Mouse (Mus musculus): ENCODE results near the gene Macrod2. TPM values are rescaled to one million over a fixed set of nuclear protein-coding genes. Genes with fewer than 3 reads are reported as not detected.

Gene Macrod2
- polyA plus RNA-seq, 1 experiment from 2014 or later: 62.2 TPM

DNA sequence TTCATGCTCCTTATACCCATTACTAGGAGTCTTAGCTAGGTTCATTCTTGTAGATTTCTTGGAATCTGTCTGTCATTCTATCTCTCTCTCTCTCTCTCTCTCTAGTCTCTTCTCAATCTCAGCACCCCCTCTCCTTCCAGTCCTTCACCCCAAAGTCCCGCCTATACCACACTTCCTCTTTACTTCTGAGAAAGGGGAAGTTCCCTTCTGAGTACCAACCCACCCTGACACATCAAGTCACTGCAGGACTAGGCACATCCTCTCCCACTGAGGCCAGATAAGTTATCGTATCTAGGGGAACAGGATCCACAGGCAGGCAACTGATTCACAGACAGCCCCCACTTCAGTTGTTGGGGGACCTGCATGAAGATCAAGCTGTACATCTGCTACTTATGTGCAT, 389.5 kb downstream of the Macrod2 start:
- 90% methylated on average over 2 of the region's 2 CpGs for WGBS
- no peaks in the 10 kb centered on the region for H3K36me3 ChIP-seq (replicated peaks; ENCODE audit: control insufficient read depth, insufficient read depth)
- H3K4me2 ChIP-seq (replicated peaks): no peak overlapping the region
- no peak overlapping the region for H3K27ac ChIP-seq
- ATAC-seq (ENCODE audit: low FRiP score) (no peak), DNase-seq (ENCODE audit: low spot score) (no peak)
- no peaks in the 10 kb centered on the region for H3K4me1 ChIP-seq (replicated peaks; ENCODE audit: control insufficient read depth, insufficient read depth, low read length)
- no peaks in the 10 kb centered on the region for H3K9me3 ChIP-seq (ENCODE audit: control insufficient read depth, low read length)
- no peak overlapping the region for H3K9ac ChIP-seq
- no peak overlapping the region for H3K4me3 ChIP-seq (replicated peaks; ENCODE audit: low read length)
- no peaks in the 10 kb centered on the region for H3K27me3 ChIP-seq (ENCODE audit: control insufficient read depth, insufficient read depth, low read length)

DNA sequence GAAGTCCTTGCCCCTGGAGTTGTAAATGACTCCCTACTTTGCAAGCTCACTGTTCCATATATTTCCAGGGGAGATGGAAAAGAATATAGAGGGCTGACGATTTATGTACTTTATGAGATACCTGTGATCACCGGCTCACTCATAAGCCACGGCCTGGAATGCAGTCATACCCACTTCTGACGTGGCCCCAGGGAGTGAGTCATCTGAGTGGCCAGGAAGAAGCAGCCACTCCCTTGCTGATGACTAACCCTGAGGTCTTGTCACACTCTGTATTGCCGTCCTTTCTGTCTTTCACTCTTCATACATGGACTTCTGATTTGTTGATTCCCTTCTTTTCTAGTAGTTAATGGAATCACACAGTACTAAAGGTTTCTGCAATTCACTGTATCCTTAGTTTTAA, 395.3 kb downstream of the Macrod2 start:
- DNase-seq (ENCODE audit: low spot score) (no peak), ATAC-seq (ENCODE audit: low FRiP score) (no peak)
- Histone ChIP-seq H3K36me3 (replicated peaks; ENCODE audit: control insufficient read depth, insufficient read depth) (no peaks in the 10 kb centered on the region), H3K4me1 (replicated peaks; ENCODE audit: control insufficient read depth, insufficient read depth, low read length) (no peaks in the 10 kb centered on the region), H3K27me3 (ENCODE audit: control insufficient read depth, insufficient read depth, low read length) (no peaks in the 10 kb centered on the region), H3K4me3 (replicated peaks; ENCODE audit: low read length) (no peak overlapping the region), H3K27ac (no peak overlapping the region), H3K9me3 (ENCODE audit: control insufficient read depth, low read length) (no peaks in the 10 kb centered on the region), H3K4me2 (replicated peaks) (no peak overlapping the region), H3K9ac (no peak overlapping the region)
- WGBS: 84% methylated on average over 5 of the region's 5 CpGs

DNA sequence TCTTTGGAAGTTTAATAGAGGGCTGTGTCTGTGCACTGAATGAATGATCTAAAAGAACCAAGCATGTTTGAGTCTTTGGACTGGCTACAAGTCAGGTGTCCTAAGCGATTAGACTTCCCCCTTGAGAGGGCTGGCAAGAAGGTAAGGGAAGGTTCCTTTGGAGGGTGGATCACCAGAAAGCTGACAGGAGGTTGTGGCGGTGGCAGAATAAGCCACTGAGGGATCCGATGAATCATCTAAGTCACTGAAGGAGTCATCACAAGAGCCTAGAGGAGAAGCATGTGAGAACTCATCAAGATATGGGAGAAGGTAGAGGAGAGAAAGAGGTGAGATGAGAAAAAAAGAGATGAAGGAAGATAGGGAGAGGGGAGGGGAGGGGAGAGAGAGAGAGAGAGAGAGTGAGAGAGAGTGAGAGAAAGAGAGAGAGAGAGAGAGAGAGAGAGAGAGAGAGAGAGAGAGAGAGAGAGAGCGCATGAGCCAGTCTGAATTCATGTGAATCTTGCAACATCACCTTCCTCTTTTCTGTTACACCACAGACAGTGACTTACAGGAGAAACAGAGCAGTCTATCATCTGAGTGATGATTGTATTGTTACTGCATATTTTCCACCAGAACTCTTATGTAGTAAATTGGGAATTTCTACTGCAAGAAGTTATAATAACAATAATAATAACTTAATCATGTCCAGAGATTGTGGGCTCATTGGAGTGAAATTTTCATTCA, 398.9 kb downstream of the Macrod2 start:
- Histone ChIP-seq H3K4me1 (replicated peaks; ENCODE audit: control insufficient read depth, insufficient read depth, low read length) (no peaks in the 10 kb centered on the region), H3K36me3 (replicated peaks; ENCODE audit: control insufficient read depth, insufficient read depth) (no peaks in the 10 kb centered on the region), H3K9ac (no peak overlapping the region), H3K9me3 (ENCODE audit: control insufficient read depth, low read length) (no peaks in the 10 kb centered on the region), H3K27ac (no peak overlapping the region), H3K4me2 (replicated peaks) (no peak overlapping the region), H3K27me3 (ENCODE audit: control insufficient read depth, insufficient read depth, low read length) (no peaks in the 10 kb centered on the region), H3K4me3 (replicated peaks; ENCODE audit: low read length) (no peak overlapping the region)
- DNase-seq (ENCODE audit: low spot score): no peak
- 94% methylated on average over 4 of the region's 4 CpGs for WGBS
- no peak for ATAC-seq (ENCODE audit: low FRiP score)

DNA sequence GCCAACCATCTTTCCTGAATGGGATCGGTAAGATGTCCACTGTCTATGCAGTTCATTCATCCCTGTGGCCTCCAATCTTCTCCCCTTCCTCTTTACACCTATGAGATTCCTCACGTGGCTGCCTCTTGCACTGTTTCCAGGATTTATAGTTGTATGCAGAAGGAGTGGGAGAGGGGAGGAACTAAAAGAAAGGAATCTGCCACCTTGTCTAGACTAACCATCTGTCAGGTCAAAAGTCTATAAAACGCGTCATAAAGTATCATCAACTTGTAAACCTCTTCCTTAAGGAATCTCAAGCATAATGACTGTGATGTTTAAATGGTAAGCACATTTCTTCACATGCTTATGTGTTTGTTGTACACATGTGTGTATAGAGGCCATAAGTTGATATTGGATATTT, 416.6 kb downstream of the Macrod2 start:
- no peaks in the 10 kb centered on the region for H3K9me3 ChIP-seq (ENCODE audit: control insufficient read depth, low read length)
- H3K4me3 ChIP-seq (replicated peaks; ENCODE audit: low read length): no peak overlapping the region
- no peak overlapping the region for H3K27ac ChIP-seq
- DNase-seq (ENCODE audit: low spot score) (no peak), ATAC-seq (ENCODE audit: low FRiP score) (no peak)
- H3K9ac ChIP-seq: no peak overlapping the region
- no peaks in the 10 kb centered on the region for H3K36me3 ChIP-seq (replicated peaks; ENCODE audit: control insufficient read depth, insufficient read depth)
- no peak overlapping the region for H3K4me2 ChIP-seq (replicated peaks)
- no peaks in the 10 kb centered on the region for H3K27me3 ChIP-seq (ENCODE audit: control insufficient read depth, insufficient read depth, low read length)
- 92% methylated on average over 4 of the region's 4 CpGs for WGBS
- H3K4me1 ChIP-seq (replicated peaks; ENCODE audit: control insufficient read depth, insufficient read depth, low read length): no peaks in the 10 kb centered on the region

DNA sequence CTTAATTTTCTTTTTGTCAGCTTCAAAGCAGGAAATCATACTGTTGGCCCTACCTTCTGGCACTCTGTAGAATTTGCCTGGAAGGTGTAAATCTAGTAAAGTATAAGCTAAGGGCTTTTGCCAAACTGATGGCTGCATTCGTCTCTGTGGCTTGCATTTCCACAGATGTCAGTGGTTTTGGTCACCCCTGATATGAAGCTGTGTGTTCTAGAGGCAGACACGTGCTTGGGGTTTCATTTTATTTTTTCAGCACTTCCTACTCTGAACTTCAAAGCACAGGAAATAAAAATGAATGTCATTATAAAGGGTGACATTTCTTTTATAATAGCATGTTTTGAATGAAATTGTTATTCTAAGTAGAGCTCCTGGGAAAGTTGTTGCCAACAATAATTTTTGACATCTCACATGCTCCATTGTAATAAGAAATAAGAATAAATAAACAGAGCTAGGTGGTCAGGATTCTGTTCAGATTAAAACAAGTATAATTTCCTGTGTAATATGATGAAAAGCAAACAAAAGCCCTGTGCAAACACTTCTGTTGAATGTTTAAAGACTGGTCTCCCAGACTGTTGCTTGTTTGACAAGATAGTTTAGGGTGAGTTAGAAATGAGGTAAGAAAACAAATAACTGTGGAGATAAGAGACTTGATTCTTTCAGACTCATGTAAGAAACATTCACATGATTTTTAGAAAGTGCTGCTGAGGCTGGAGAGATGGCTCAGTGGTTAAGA, 424.4 kb downstream of the Macrod2 start:
- Histone ChIP-seq H3K27ac (no peak overlapping the region), H3K4me3 (replicated peaks; ENCODE audit: low read length) (no peak overlapping the region), H3K4me1 (replicated peaks; ENCODE audit: control insufficient read depth, insufficient read depth, low read length) (no peaks in the 10 kb centered on the region), H3K36me3 (replicated peaks; ENCODE audit: control insufficient read depth, insufficient read depth) (no peaks in the 10 kb centered on the region), H3K4me2 (replicated peaks) (no peak overlapping the region), H3K9ac (no peak overlapping the region), H3K27me3 (ENCODE audit: control insufficient read depth, insufficient read depth, low read length) (no peaks in the 10 kb centered on the region), H3K9me3 (ENCODE audit: control insufficient read depth, low read length) (no peaks in the 10 kb centered on the region)
- ATAC-seq (ENCODE audit: low FRiP score): no peak
- 54% methylated on average over 2 of the region's 2 CpGs for WGBS
- DNase-seq (ENCODE audit: low spot score): no peak

DNA sequence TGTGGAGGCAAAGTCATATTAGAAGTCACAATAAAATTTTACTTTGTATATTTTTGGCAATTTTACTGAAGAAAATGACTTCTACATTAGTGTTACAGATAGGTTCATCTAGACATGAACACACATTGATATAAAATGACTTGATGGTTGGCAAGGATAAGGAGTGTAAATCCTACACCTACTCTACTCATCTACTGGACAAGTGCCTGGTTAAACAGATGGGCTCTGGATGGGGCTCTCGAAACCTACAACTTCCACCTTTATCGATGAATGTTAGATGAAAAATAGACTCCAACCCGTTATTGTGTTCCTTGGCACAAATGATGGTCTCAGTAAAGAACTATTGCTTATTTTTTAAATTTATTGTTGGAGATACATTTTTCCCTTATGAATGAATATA, 427.3 kb downstream of the Macrod2 start:
- Histone ChIP-seq H3K27ac (no peak overlapping the region), H3K4me1 (replicated peaks; ENCODE audit: control insufficient read depth, insufficient read depth, low read length) (no peaks in the 10 kb centered on the region), H3K27me3 (ENCODE audit: control insufficient read depth, insufficient read depth, low read length) (no peaks in the 10 kb centered on the region), H3K9ac (no peak overlapping the region), H3K9me3 (ENCODE audit: control insufficient read depth, low read length) (no peaks in the 10 kb centered on the region), H3K36me3 (replicated peaks; ENCODE audit: control insufficient read depth, insufficient read depth) (no peaks in the 10 kb centered on the region), H3K4me2 (replicated peaks) (no peak overlapping the region), H3K4me3 (replicated peaks; ENCODE audit: low read length) (no peak overlapping the region)
- WGBS: over 99% methylated on average over 3 of the region's 3 CpGs
- DNase-seq (ENCODE audit: low spot score): no peak
- ATAC-seq (ENCODE audit: low FRiP score): no peak

DNA sequence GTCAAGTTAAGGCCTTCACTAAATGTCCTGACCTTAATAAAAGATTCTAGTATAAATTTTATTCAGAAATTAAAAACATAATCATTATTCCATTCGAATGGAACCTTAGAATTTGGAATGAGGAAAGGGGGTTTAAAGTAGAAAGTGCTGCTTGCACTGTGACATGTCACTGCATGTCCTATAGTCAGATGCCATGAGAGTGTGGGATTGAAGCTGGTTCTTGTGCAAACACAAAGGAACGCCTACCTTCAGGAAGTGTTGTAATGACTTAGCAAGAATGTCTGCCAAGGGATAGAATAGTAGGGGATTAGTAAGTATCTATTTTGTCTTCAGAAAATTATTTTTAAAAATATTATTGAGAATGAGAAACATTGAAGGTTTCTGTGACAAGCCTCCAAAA, 431.1 kb downstream of the Macrod2 start:
- ATAC-seq (ENCODE audit: low FRiP score): no peak
- Histone ChIP-seq H3K4me1 (replicated peaks; ENCODE audit: control insufficient read depth, insufficient read depth, low read length) (no peaks in the 10 kb centered on the region), H3K9me3 (ENCODE audit: control insufficient read depth, low read length) (no peaks in the 10 kb centered on the region), H3K27ac (no peak overlapping the region), H3K9ac (no peak overlapping the region), H3K27me3 (ENCODE audit: control insufficient read depth, insufficient read depth, low read length) (no peaks in the 10 kb centered on the region), H3K36me3 (replicated peaks; ENCODE audit: control insufficient read depth, insufficient read depth) (no peaks in the 10 kb centered on the region), H3K4me2 (replicated peaks) (no peak overlapping the region), H3K4me3 (replicated peaks; ENCODE audit: low read length) (no peak overlapping the region)
- 69% methylated on average over 2 of the region's 2 CpGs for WGBS
- DNase-seq (ENCODE audit: low spot score): no peak

DNA sequence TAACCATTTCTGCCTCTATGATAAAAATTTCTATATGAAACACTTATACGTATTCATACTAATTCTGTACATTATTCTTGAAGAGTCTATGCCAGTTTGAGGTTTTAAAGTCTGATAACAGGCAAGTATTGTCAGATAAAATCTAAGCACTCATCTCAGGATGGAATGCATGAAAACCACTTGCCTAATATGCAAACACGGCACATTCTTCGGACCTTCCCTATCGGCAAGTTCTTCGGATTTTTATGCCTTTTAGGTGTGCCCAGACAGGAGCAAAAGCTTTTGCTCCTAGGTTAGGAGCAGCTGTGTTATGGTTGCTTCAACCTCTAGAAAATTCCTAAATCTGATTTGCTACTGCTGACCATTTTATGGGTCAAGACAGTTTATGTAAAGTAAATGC, 433.8 kb downstream of the Macrod2 start:
- no peak for ATAC-seq (ENCODE audit: low FRiP score)
- Histone ChIP-seq H3K9me3 (ENCODE audit: control insufficient read depth, low read length) (no peaks in the 10 kb centered on the region), H3K4me1 (replicated peaks; ENCODE audit: control insufficient read depth, insufficient read depth, low read length) (no peaks in the 10 kb centered on the region), H3K4me2 (replicated peaks) (no peak overlapping the region), H3K4me3 (replicated peaks; ENCODE audit: low read length) (no peak overlapping the region), H3K9ac (no peak overlapping the region), H3K27ac (no peak overlapping the region), H3K36me3 (replicated peaks; ENCODE audit: control insufficient read depth, insufficient read depth) (no peaks in the 10 kb centered on the region), H3K27me3 (ENCODE audit: control insufficient read depth, insufficient read depth, low read length) (no peaks in the 10 kb centered on the region)
- WGBS: 92% methylated on average over 5 of the region's 5 CpGs
- DNase-seq (ENCODE audit: low spot score): no peak

DNA sequence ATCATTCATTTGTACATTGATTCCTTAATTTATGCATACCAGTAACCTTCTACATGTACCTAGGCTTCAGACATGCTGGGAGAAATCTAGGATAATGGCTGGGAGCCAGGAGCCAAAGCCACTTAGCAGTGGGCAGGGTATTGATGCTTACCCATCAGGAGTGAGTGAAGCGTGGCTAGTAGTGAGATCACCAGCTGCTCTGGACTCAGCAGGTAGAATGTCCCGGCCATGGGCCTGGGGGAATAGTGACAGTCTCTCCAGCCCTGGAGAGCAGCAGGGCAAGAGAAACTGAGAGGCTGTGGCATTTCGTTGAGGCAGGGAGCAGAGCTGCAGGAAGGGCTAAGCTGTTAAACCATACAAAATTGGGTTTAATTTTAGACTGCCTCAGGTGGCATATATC, 435.0 kb downstream of the Macrod2 start:
- Histone ChIP-seq H3K4me2 (replicated peaks) (no peak overlapping the region), H3K9me3 (ENCODE audit: control insufficient read depth, low read length) (no peaks in the 10 kb centered on the region), H3K36me3 (replicated peaks; ENCODE audit: control insufficient read depth, insufficient read depth) (no peaks in the 10 kb centered on the region), H3K4me3 (replicated peaks; ENCODE audit: low read length) (no peak overlapping the region), H3K4me1 (replicated peaks; ENCODE audit: control insufficient read depth, insufficient read depth, low read length) (no peaks in the 10 kb centered on the region), H3K9ac (no peak overlapping the region), H3K27me3 (ENCODE audit: control insufficient read depth, insufficient read depth, low read length) (no peaks in the 10 kb centered on the region), H3K27ac (no peak overlapping the region)
- ATAC-seq (ENCODE audit: low FRiP score): no peak
- no peak for DNase-seq (ENCODE audit: low spot score)
- 55% methylated on average over 3 of the region's 3 CpGs for WGBS
